In genomic region chr7:142899872-142900271, GRCm38 (mm10) we compare ENCODE assay signal across 22 mouse cellular contexts. TPM values are rescaled to one million over a fixed set of nuclear protein-coding genes. Genes with fewer than 3 reads are reported as not detected.
DNase-seq lines count a peak whose midpoint lies in the region; ATAC-seq lines count a peak whose summit lies in the region.
"Had no signal": no experiment of that assay in that cellular context is flagged by ENCODE, and none has a peak within 500 bp of the region (broad histone marks: within the 10 kb centered on the region; RNA-seq: fewer than 3 reads in every experiment).

No protein-coding gene starts in this region.

- 56% methylated on average over 19 of the region's 19 CpGs for WGBS in forebrain, embryonic 11.5 days
- 55% methylated on average over 19 of the region's 19 CpGs for WGBS in forebrain, embryonic 13.5 days
- 54% methylated on average over 19 of the region's 19 CpGs for WGBS in midbrain, embryonic 16.5 days
- 53% methylated on average over 19 of the region's 19 CpGs for WGBS in midbrain, embryonic 15.5 days
- 53% methylated on average over 19 of the region's 19 CpGs for WGBS in embryonic facial prominence, embryonic 10.5 days

- H3K27me3 ChIP-seq in forebrain, embryonic 11.5 days (ENCODE audit: control insufficient read depth, insufficient read depth, low read length) = no peaks in the 10 kb centered on the region
- H3K27me3 ChIP-seq in forebrain, embryonic 13.5 days = peaks cover 55% of the 10 kb centered on the region
- no peaks in the 10 kb centered on the region for H3K27me3 ChIP-seq in midbrain, embryonic 16.5 days (ENCODE audit: control insufficient read depth, insufficient read depth, low read depth, low read length)
- H3K27me3 ChIP-seq in midbrain, embryonic 15.5 days (replicated peaks) = no peaks in the 10 kb centered on the region
- peaks cover 63% of the 10 kb centered on the region for H3K27me3 ChIP-seq in embryonic facial prominence, embryonic 10.5 days (replicated peaks; ENCODE audit: low read depth, poor library complexity, severe bottlenecking)

- H3K4me1 ChIP-seq in forebrain, embryonic 11.5 days (replicated peaks; ENCODE audit: control insufficient read depth, insufficient read depth, low read length) = peaks cover 16% of the 10 kb centered on the region; the same call in 1 of the 2 replicates
- H3K4me1 ChIP-seq in forebrain, embryonic 13.5 days = peaks cover 53% of the 10 kb centered on the region
- H3K4me1 ChIP-seq in midbrain, embryonic 16.5 days (ENCODE audit: control insufficient read depth, insufficient read depth, low read length) = peaks cover 10% of the 10 kb centered on the region; the same call in 1 of the 2 replicates
- peaks cover 29% of the 10 kb centered on the region for H3K4me1 ChIP-seq in midbrain, embryonic 15.5 days
- peaks cover 77% of the 10 kb centered on the region for H3K4me1 ChIP-seq in embryonic facial prominence, embryonic 10.5 days
- H3K4me1 ChIP-seq: liver, embryonic 15.5 days had no signal

- H3K4me2 ChIP-seq in forebrain, embryonic 11.5 days (ENCODE audit: low read depth, low read length, severe bottlenecking) = no peak overlapping the region
- no peak overlapping the region for H3K4me2 ChIP-seq in forebrain, embryonic 13.5 days
- H3K4me2 ChIP-seq in midbrain, embryonic 16.5 days (ENCODE audit: low read length) = no peak overlapping the region
- no peak overlapping the region for H3K4me2 ChIP-seq in midbrain, embryonic 15.5 days
- H3K4me2 ChIP-seq: liver, embryonic 15.5 days had no signal

- no peak overlapping the region for H3K4me3 ChIP-seq in forebrain, embryonic 11.5 days (ENCODE audit: low read depth, low read length)
- no peak overlapping the region for H3K4me3 ChIP-seq in forebrain, embryonic 13.5 days
- no peak overlapping the region for H3K4me3 ChIP-seq in midbrain, embryonic 16.5 days (ENCODE audit: low read depth, low read length)
- no peak overlapping the region for H3K4me3 ChIP-seq in midbrain, embryonic 15.5 days
- H3K4me3 ChIP-seq in embryonic facial prominence, embryonic 10.5 days = no peak overlapping the region
- H3K4me3 ChIP-seq: limb, embryonic 10.5 days; liver, embryonic 15.5 days had no signal

- no peak overlapping the region for H3K9ac ChIP-seq in forebrain, embryonic 11.5 days (ENCODE audit: low read length)
- no peak overlapping the region for H3K9ac ChIP-seq in forebrain, embryonic 13.5 days
- no peak overlapping the region for H3K9ac ChIP-seq in midbrain, embryonic 16.5 days (ENCODE audit: low read depth, low read length)
- H3K9ac ChIP-seq in midbrain, embryonic 15.5 days = no peak overlapping the region
- H3K9ac ChIP-seq: liver, embryonic 15.5 days had no signal

- peak; percentile 49 for DNase-seq in forebrain, embryonic 11.5 days (ENCODE audit: low spot score)
- peak; percentile 63 for DNase-seq in adrenal gland, postnatal 14 days
- DNase-seq in embryonic facial prominence, embryonic 10.5 days (ENCODE audit: low spot score) = no peak
- no peak for DNase-seq in lung, adult 18-20 months
- DNase-seq in spleen, adult 18-20 months = no peak
- DNase-seq: cerebellum, adult 2 months; cerebellum, postnatal 25 days; embryo, embryonic 11 days; heart, postnatal 4 days; kidney, adult 2 months; liver; lung, postnatal 4 days; right cerebral cortex, adult 18-20 months; right cerebral cortex, postnatal 4 days; thymus, adult 18-20 months; thymus, postnatal 36 days had no signal

- H3K9me3 ChIP-seq in forebrain, embryonic 11.5 days (ENCODE audit: control insufficient read depth, low read length) = no peaks in the 10 kb centered on the region
- H3K9me3 ChIP-seq in forebrain, embryonic 13.5 days (replicated peaks) = no peaks in the 10 kb centered on the region
- no peaks in the 10 kb centered on the region for H3K9me3 ChIP-seq in midbrain, embryonic 16.5 days (replicated peaks; ENCODE audit: control insufficient read depth, low read length, poor library complexity, severe bottlenecking)
- H3K9me3 ChIP-seq in midbrain, embryonic 15.5 days = no peaks in the 10 kb centered on the region
- H3K9me3 ChIP-seq in embryonic facial prominence, embryonic 10.5 days = no peaks in the 10 kb centered on the region
- H3K9me3 ChIP-seq: limb, embryonic 10.5 days; liver, embryonic 15.5 days had no signal

- no peak for ATAC-seq in forebrain, embryonic 11.5 days (replicated peaks; ENCODE audit: low FRiP score)
- ATAC-seq in forebrain, embryonic 13.5 days = no peak
- no peak for ATAC-seq in midbrain, embryonic 16.5 days
- no peak for ATAC-seq in midbrain, embryonic 15.5 days (replicated peaks)

- no peaks in the 10 kb centered on the region for H3K36me3 ChIP-seq in forebrain, embryonic 11.5 days (ENCODE audit: control insufficient read depth, insufficient read depth, low read length)
- no peaks in the 10 kb centered on the region for H3K36me3 ChIP-seq in forebrain, embryonic 13.5 days (ENCODE audit: poor library complexity, severe bottlenecking)
- no peaks in the 10 kb centered on the region for H3K36me3 ChIP-seq in midbrain, embryonic 16.5 days (ENCODE audit: control insufficient read depth, insufficient read depth, low read length)
- no peaks in the 10 kb centered on the region for H3K36me3 ChIP-seq in midbrain, embryonic 15.5 days (replicated peaks)
- H3K36me3 ChIP-seq in embryonic facial prominence, embryonic 10.5 days (replicated peaks) = no peaks in the 10 kb centered on the region
- H3K36me3 ChIP-seq: limb, embryonic 10.5 days; liver, embryonic 15.5 days had no signal

- no peak overlapping the region for H3K27ac ChIP-seq in forebrain, embryonic 11.5 days (ENCODE audit: low read depth, low read length)
- no peak overlapping the region for H3K27ac ChIP-seq in forebrain, embryonic 13.5 days
- H3K27ac ChIP-seq in midbrain, embryonic 16.5 days (ENCODE audit: low read length) = 0 out of 2 replicates have a peak overlapping the region, but pooled peaks have one; percentile 17
- no peak overlapping the region for H3K27ac ChIP-seq in midbrain, embryonic 15.5 days
- H3K27ac ChIP-seq in embryonic facial prominence, embryonic 10.5 days (replicated peaks) = peak overlapping the region; percentile 15; the same call in 1 of the 2 replicates
- H3K27ac ChIP-seq: kidney, postnatal 0 days; limb, embryonic 10.5 days; liver, embryonic 15.5 days had no signal

RNA-seq across cellular contexts. Expression of gene Th, which starts 31.1 kb away (rescaled TPM):
- polyA plus RNA-seq in forebrain, embryonic 11.5 days (2014; fragmentation: Nextera tagmentation; extraction: Ambion mirVana) = 18.7 and 19.8 TPM in 2 replicates
- polyA plus RNA-seq in forebrain, embryonic 13.5 days (2015; fragmentation: Nextera tagmentation; extraction: Ambion mirVana) = 8.0 and 9.9 TPM in 2 replicates
- 17.8 and 28.7 TPM in 2 replicates for polyA plus RNA-seq in midbrain, embryonic 16.5 days (2015; fragmentation: Nextera tagmentation; extraction: Ambion mirVana)
- 34.3 and 35.5 TPM in 2 replicates for polyA plus RNA-seq in midbrain, embryonic 15.5 days (2015; fragmentation: Nextera tagmentation; extraction: Ambion mirVana)
- 485 and 500 TPM in 2 replicates for total RNA-seq in adrenal gland, postnatal 14 days (2021)
- polyA plus RNA-seq in embryonic facial prominence, embryonic 10.5 days (2016; fragmentation: Nextera tagmentation; extraction: Ambion mirVana) = 5.6 and 6.9 TPM in 2 replicates

Comparison
In these comparisons a context has a peak if more than half of its experiments do, and no peak if none do; other contexts are left out.
1. H3K27ac ChIP-seq: peak in midbrain, embryonic 16.5 days (single experiment) and embryonic facial prominence, embryonic 10.5 days (single experiment); none in forebrain, embryonic 11.5 days (single experiment), forebrain, embryonic 13.5 days (single experiment) and midbrain, embryonic 15.5 days (single experiment).
2. DNase-seq: peak in forebrain, embryonic 11.5 days (single experiment) and adrenal gland, postnatal 14 days (single experiment); none in embryonic facial prominence, embryonic 10.5 days (single experiment), lung, adult 18-20 months (0 of 2) and spleen, adult 18-20 months (0 of 2).